Mouse (Mus musculus) brain, embryonic 14.5 days (tissue): Measurements from ENCODE around the gene Smarca5.

Experiments used
- CTCF ChIP-seq: fragments of 200-500 bp; IDR thresholded peaks from 2 replicates; pipeline ENCODE4 v1.5.1; 2012; ENCODE audit warnings: inconsistent platforms, mild to moderate bottlenecking, moderate library complexity, borderline replicate concordance; ENCODE audit not compliant: insufficient read depth, insufficient read length; ENCODE audit errors: extremely low read depth
- POLR2A ChIP-seq: fragments of 200-500 bp; IDR thresholded peaks from 2 replicates; pipeline ENCODE4 v1.6.1; 2012; ENCODE audit warnings: mild to moderate bottlenecking, inconsistent platforms, borderline replicate concordance; ENCODE audit not compliant: poor library complexity, insufficient read depth, insufficient read length, severe bottlenecking; ENCODE audit errors: extremely low read depth

DNA sequence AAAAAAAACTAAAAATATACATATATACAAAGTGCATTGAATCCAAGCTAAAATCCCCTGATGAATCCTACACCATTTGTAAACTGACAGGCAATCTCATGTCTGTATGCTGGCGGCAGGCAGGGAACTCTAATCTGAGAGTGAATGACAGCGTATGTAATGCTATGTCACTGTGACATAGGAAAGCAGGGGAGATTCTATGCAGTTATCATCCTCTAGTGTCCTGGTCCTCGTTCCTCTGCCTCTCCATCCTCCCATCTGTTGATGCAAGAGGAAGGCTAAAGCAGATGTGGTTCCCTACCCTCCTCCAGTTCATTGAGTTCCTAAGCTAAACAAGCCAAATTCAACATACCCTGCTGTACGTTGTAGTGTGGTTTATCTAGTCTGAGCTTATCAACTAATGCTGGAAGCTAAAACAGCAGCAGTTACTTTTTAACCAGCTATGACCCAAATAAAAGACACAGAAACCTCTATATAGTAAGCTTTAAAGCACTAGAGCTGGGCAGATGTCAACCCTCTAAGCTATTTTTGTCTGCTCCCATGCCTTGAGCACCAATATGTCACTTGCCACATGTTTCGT, 55.5 kb downstream of the Smarca5 start:
- TF ChIP-seq CTCF (no peak), POLR2A (no peak)
